Mouse (Mus musculus) kidney, embryonic 15.5 days (tissue): ENCODE measurements at regions not wholly inside any gene's neighbourhood (a gene's known extent, or its start where the extent isn't known, plus 50 kb on each side); places are given as distances from the start of the nearest gene placed in this dataset.
A peak's percentile ranks its signal among the peaks of the same experiment; 100 is the strongest.

Source experiments
- ATAC-seq: fragments of 200-750 bp; cut with Nextera tagmentation; replicated peaks from 2 replicates; pipeline ENCODE4 v1.8.0; 2017; ENCODE audit warnings: moderate TSS enrichment; ENCODE audit not compliant: low FRiP score
- H3K27ac ChIP-seq: fragments of 300-500 bp; sonication (generic); 2 replicates; pipeline ENCODE4 v1.5.1; 2015; ENCODE audit warnings: mild to moderate bottlenecking, inconsistent platforms
- H3K27me3 ChIP-seq: fragments of 300-500 bp; sonication (generic); 2 replicates; pipeline ENCODE4 v1.6.1; 2015; ENCODE audit warnings: inconsistent platforms
- H3K36me3 ChIP-seq: fragments of 300-500 bp; sonication (generic); 2 replicates; pipeline ENCODE4 v1.6.1; 2015; ENCODE audit warnings: inconsistent platforms
- H3K4me1 ChIP-seq: fragments of 300-500 bp; sonication (generic); 2 replicates; pipeline ENCODE4 v1.6.1; 2015; ENCODE audit warnings: inconsistent platforms
- H3K4me2 ChIP-seq: fragments of 300-500 bp; sonication (generic); 2 replicates; pipeline ENCODE4 v1.6.1; 2015; ENCODE audit warnings: moderate library complexity, mild to moderate bottlenecking, inconsistent platforms
- H3K4me3 ChIP-seq: fragments of 300-500 bp; sonication (generic); replicated peaks from 2 replicates; pipeline ENCODE4 v1.5.1; 2015; ENCODE audit warnings: mild to moderate bottlenecking, inconsistent platforms
- H3K9ac ChIP-seq: fragments of 300-500 bp; sonication (generic); 2 replicates; pipeline ENCODE4 v1.6.1; 2015; ENCODE audit warnings: mild to moderate bottlenecking, inconsistent platforms
- H3K9me3 ChIP-seq: fragments of 300-500 bp; sonication (generic); replicated peaks from 2 replicates; pipeline ENCODE4 v1.6.1; 2016; ENCODE audit warnings: inconsistent platforms
- WGBS: fragments of 180-500 bp; shearing (Covaris S2); methylation state at CpG from one replicate; pipeline ENCODE4 v1.1.7; 2015; ENCODE audit warnings: mixed read lengths; 5-methylcytosine and 5-hydroxymethylcytosine counted together

- ATAC-seq, result peak; percentile 50; the same call in 1 of the 2 replicates
- Histone ChIP-seq H3K27me3 (peaks cover 15% of the 10 kb centered on the region; the same call in 1 of the 2 replicates), H3K36me3 (no peaks in the 10 kb centered on the region), H3K4me1 (peaks cover 43% of the 10 kb centered on the region), H3K4me2 (no peak overlapping the region), H3K4me3 (no peak overlapping the region), H3K9me3 (no peaks in the 10 kb centered on the region), H3K9ac (no peak overlapping the region), H3K27ac (no peak overlapping the region)
- 14% methylated on average over 4 of the region's 4 CpGs for WGBS
Measured at GRCm38 (mm10) chr4:131486821-131487220, 351.3 kb downstream of the Ptpru start.

- H3K27ac ChIP-seq, result peak overlapping the region; percentile 71
- H3K4me2 ChIP-seq, result no peak overlapping the region
- ATAC-seq, result no peak
- WGBS, result 5% methylated on average over 6 of the region's 6 CpGs
- H3K4me1 ChIP-seq, result peaks cover 45% of the 10 kb centered on the region
- no peaks in the 10 kb centered on the region for H3K9me3 ChIP-seq
- peaks cover 17% of the 10 kb centered on the region for H3K27me3 ChIP-seq
- H3K9ac ChIP-seq, result no peak overlapping the region
- no peaks in the 10 kb centered on the region for H3K36me3 ChIP-seq
- no peak overlapping the region for H3K4me3 ChIP-seq
Measured at GRCm38 (mm10) chr4:131488246-131488645, 349.8 kb downstream of the Ptpru start.

- Histone ChIP-seq H3K27me3 (peaks cover 21% of the 10 kb centered on the region), H3K9me3 (no peaks in the 10 kb centered on the region), H3K36me3 (no peaks in the 10 kb centered on the region), H3K9ac (no peak overlapping the region), H3K4me3 (no peak overlapping the region), H3K4me2 (no peak overlapping the region), H3K27ac (peak overlapping the region; percentile 71), H3K4me1 (peaks cover 42% of the 10 kb centered on the region)
- no peak; the same call in 1 of the 2 replicates for ATAC-seq
- 11% methylated on average over 3 of the region's 3 CpGs for WGBS
Measured at GRCm38 (mm10) chr4:131489056-131489455, 349.0 kb downstream of the Ptpru start.

GRCm38 (mm10) chr4:131491960-131492359 lies 346.1 kb downstream of the Ptpru start:
- H3K36me3 ChIP-seq, result no peaks in the 10 kb centered on the region
- H3K4me2 ChIP-seq, result no peak overlapping the region
- 52% methylated on average over 4 of the region's 4 CpGs for WGBS

GRCm38 (mm10) chr4:131493726-131494125 lies 344.4 kb downstream of the Ptpru start:
- H3K27ac ChIP-seq, result no peak overlapping the region
- no peak overlapping the region for H3K4me2 ChIP-seq
- no peaks in the 10 kb centered on the region for H3K36me3 ChIP-seq
- WGBS, result 54% methylated on average over 4 of the region's 4 CpGs
- no peak overlapping the region for H3K9ac ChIP-seq
- no peak for ATAC-seq
- no peaks in the 10 kb centered on the region for H3K9me3 ChIP-seq
- H3K27me3 ChIP-seq, result peaks cover 21% of the 10 kb centered on the region
- no peak overlapping the region for H3K4me3 ChIP-seq
- H3K4me1 ChIP-seq, result peaks cover 17% of the 10 kb centered on the region

More at GRCm38 (mm10) chr4:131491960-131492359, 346.1 kb downstream of the Ptpru start:
- no peaks in the 10 kb centered on the region for H3K9me3 ChIP-seq
- H3K27me3 ChIP-seq, result peaks cover 24% of the 10 kb centered on the region
- peaks cover 35% of the 10 kb centered on the region for H3K4me1 ChIP-seq
- no peak overlapping the region for H3K4me3 ChIP-seq
- H3K9ac ChIP-seq, result no peak overlapping the region
- no peak overlapping the region for H3K27ac ChIP-seq
- ATAC-seq, result no peak

GRCm38 (mm10) chr4:131496900-131497299 lies 341.2 kb downstream of the Ptpru start:
- WGBS, result 46% methylated on average over 5 of the region's 5 CpGs

GRCm38 (mm10) chr4:131500928-131501650 lies 337.0 kb downstream of the Ptpru start:
- Histone ChIP-seq H3K9me3 (no peaks in the 10 kb centered on the region), H3K4me1 (no peaks in the 10 kb centered on the region), H3K9ac (no peak overlapping the region), H3K4me3 (no peak overlapping the region), H3K4me2 (no peak overlapping the region), H3K27me3 (no peaks in the 10 kb centered on the region), H3K27ac (no peak overlapping the region), H3K36me3 (no peaks in the 10 kb centered on the region)
- no peak for ATAC-seq
- WGBS, result 79% methylated on average over 10 of the region's 10 CpGs

More at GRCm38 (mm10) chr4:131496900-131497299, 341.2 kb downstream of the Ptpru start:
- ATAC-seq, result no peak
- Histone ChIP-seq H3K9me3 (no peaks in the 10 kb centered on the region), H3K36me3 (no peaks in the 10 kb centered on the region), H3K4me1 (0 out of 2 replicates have a peak, but pooled peaks cover 6% of the 10 kb centered on the region), H3K27me3 (peaks cover 18% of the 10 kb centered on the region), H3K9ac (no peak overlapping the region), H3K27ac (no peak overlapping the region), H3K4me3 (no peak overlapping the region), H3K4me2 (no peak overlapping the region)

- H3K27ac ChIP-seq, result no peak overlapping the region
- H3K4me3 ChIP-seq, result no peak overlapping the region
- WGBS, result 61% methylated on average over 7 of the region's 7 CpGs
- no peak overlapping the region for H3K9ac ChIP-seq
- H3K4me2 ChIP-seq, result no peak overlapping the region
- no peak for ATAC-seq
- no peaks in the 10 kb centered on the region for H3K4me1 ChIP-seq
- no peaks in the 10 kb centered on the region for H3K9me3 ChIP-seq
- no peaks in the 10 kb centered on the region for H3K27me3 ChIP-seq
- no peaks in the 10 kb centered on the region for H3K36me3 ChIP-seq
Measured at GRCm38 (mm10) chr4:131508154-131508553, 329.9 kb downstream of the Ptpru start.

- no peak overlapping the region for H3K4me2 ChIP-seq
- H3K9ac ChIP-seq, result no peak overlapping the region
- H3K4me1 ChIP-seq, result no peaks in the 10 kb centered on the region
- H3K9me3 ChIP-seq, result no peaks in the 10 kb centered on the region
- H3K27me3 ChIP-seq, result no peaks in the 10 kb centered on the region
- no peaks in the 10 kb centered on the region for H3K36me3 ChIP-seq
- ATAC-seq, result no peak
- H3K27ac ChIP-seq, result no peak overlapping the region
- 52% methylated on average over 3 of the region's 3 CpGs for WGBS
- no peak overlapping the region for H3K4me3 ChIP-seq
Measured at GRCm38 (mm10) chr4:131511586-131511985, 326.5 kb downstream of the Ptpru start.

- ATAC-seq, result no peak
- Histone ChIP-seq H3K36me3 (no peaks in the 10 kb centered on the region), H3K9me3 (no peaks in the 10 kb centered on the region), H3K4me2 (no peak overlapping the region), H3K4me3 (no peak overlapping the region), H3K27ac (no peak overlapping the region), H3K4me1 (no peaks in the 10 kb centered on the region), H3K27me3 (no peaks in the 10 kb centered on the region), H3K9ac (no peak overlapping the region)
- WGBS, result 82% methylated on average over 7 of the region's 7 CpGs
Measured at GRCm38 (mm10) chr4:131512768-131513167, 325.3 kb downstream of the Ptpru start.

- H3K4me1 ChIP-seq, result no peaks in the 10 kb centered on the region
Measured at GRCm38 (mm10) chr4:131520636-131521306, 317.3 kb downstream of the Ptpru start.

GRCm38 (mm10) chr4:131521307-131521651 lies 316.8 kb downstream of the Ptpru start:
- H3K36me3 ChIP-seq, result no peaks in the 10 kb centered on the region
- ATAC-seq, result no peak
- H3K4me2 ChIP-seq, result no peak overlapping the region
- H3K4me3 ChIP-seq, result no peak overlapping the region
- no peak overlapping the region for H3K27ac ChIP-seq
- 60% methylated on average over 8 of the region's 8 CpGs for WGBS
- no peaks in the 10 kb centered on the region for H3K4me1 ChIP-seq
- H3K27me3 ChIP-seq, result peaks cover 4% of the 10 kb centered on the region; the same call in 1 of the 2 replicates
- H3K9me3 ChIP-seq, result no peaks in the 10 kb centered on the region
- H3K9ac ChIP-seq, result no peak overlapping the region

More at GRCm38 (mm10) chr4:131520636-131521306, 317.3 kb downstream of the Ptpru start:
- Histone ChIP-seq H3K27me3 (peaks cover 4% of the 10 kb centered on the region; the same call in 1 of the 2 replicates), H3K36me3 (no peaks in the 10 kb centered on the region), H3K4me3 (no peak overlapping the region), H3K9me3 (no peaks in the 10 kb centered on the region), H3K9ac (no peak overlapping the region), H3K4me2 (no peak overlapping the region), H3K27ac (no peak overlapping the region)
- WGBS, result 87% methylated on average over 10 of the region's 10 CpGs
- ATAC-seq, result no peak
